Mouse (Mus musculus) adrenal gland, adult 8-10 months (tissue): ENCODE data around the gene Tyw5. TPM values are rescaled to one million over a fixed set of nuclear protein-coding genes. Genes with fewer than 3 reads are reported as not detected.

Experiments
- DNase-seq: peaks from one replicate; pipeline ENCODE4 v3.0.0; 2022
- total RNA-seq, 4 experiments: library from RNA; stranded (reverse); gene quantifications; 2 replicates each; pipeline ENCODE4 v1.2.4; 2022

The Tyw5 gene
- total RNA-seq, result 10 to 100 TPM; 17.0 to 24.4 (median 21.4) TPM

GRCm38 (mm10) chr1:57406187-57407151 is at the start of gene Tyw5, which contains the start of gene Maip1:
TSS of gene Tyw5 (minus strand) at chr1:57407101.
TSS of gene Maip1 (plus strand) at chr1:57406328.
- DNase-seq, result peak; percentile 67

DNA sequence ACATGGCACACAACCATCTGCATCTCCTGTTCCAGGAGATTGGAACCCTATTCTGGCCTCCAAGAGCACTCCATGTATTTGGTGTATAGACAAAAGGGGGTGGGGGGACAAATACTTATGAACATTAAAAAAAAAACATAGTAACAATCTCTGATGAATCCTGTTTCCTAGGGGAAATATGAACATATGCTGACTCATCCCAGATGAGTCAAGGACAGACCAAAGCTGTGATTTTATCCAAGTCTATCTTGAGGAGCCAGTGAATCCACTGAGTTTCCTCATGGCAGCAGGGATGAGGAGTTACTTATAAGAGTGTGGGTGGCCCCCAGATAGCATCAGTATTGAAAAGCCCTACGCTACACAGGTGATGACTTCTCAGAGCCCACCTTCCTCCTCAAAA is 43.3 kb upstream of the Tyw5 start:
- no peak for DNase-seq

DNA sequence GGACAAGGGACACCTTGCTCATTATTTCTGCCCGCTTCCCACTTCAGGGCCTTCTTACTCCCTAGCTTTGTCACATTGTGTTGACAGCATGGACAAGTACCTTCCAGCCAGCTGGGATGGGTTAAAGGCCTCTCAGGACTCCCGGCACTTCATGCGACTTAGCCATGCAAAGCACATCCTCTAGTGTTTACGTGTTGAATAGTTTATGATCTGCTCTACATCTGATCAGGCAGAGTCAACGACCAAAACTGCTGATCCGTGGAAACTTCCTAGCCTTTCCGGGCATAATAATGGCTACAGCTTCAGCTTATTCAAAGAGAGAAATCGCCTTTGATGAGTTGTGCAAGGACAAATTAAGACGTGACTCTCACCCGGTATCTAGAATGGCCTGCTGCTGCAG is 38.8 kb upstream of the Tyw5 start:
- DNase-seq, result no peak

- DNase-seq, result no peak
These were observed 33.9 kb upstream of the Tyw5 start for GRCm38 (mm10) chr1:57440771-57441170.

GRCm38 (mm10) chr1:57439026-57439425 is 32.1 kb upstream of the Tyw5 start:
- no peak for DNase-seq

DNA sequence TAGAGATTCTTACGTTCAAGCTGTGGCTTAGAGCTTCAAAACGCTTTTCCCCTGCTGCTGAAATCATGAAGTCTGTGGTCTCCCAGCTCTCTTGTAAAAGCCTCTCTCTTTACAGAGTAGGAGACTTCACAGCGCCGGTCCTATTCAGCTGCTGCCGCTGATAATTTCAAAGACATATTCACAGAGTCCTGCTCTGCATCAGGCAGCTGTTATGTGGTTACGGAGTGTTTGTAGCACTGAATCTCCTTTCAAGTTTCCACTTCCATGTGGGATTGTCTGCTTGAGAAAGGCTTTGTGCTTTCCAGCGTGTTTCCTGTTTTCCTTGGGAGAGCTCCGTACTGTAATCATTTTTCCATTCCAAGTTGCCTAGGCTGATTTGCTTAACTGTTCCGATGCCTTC is 30.1 kb upstream of the Tyw5 start:
- no peak for DNase-seq

DNA sequence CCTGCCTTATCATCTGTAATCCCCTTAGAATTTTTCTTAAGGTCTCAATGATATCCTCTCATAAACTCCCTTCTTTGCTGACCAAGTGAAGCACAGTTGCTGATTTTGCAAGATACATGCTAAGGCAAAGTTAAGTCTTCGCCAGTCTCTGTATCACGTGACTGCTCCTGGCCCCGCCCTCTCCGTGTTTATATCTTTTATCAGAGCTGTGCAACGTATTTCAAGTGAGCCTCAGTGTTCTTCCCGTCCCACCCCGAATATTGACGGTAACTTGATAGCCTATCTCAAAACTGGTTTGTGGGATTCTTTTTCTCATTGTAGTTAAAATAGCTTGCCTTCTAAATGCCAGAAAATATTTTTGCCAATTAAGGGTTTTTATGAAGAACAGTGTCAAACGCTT is 29.5 kb upstream of the Tyw5 start:
- DNase-seq, result no peak

- no peak for DNase-seq
These were observed 26.2 kb upstream of the Tyw5 start for GRCm38 (mm10) chr1:57433141-57433540.

GRCm38 (mm10) chr1:57429786-57430483 is 23.0 kb upstream of the Tyw5 start:
- no peak for DNase-seq

DNA sequence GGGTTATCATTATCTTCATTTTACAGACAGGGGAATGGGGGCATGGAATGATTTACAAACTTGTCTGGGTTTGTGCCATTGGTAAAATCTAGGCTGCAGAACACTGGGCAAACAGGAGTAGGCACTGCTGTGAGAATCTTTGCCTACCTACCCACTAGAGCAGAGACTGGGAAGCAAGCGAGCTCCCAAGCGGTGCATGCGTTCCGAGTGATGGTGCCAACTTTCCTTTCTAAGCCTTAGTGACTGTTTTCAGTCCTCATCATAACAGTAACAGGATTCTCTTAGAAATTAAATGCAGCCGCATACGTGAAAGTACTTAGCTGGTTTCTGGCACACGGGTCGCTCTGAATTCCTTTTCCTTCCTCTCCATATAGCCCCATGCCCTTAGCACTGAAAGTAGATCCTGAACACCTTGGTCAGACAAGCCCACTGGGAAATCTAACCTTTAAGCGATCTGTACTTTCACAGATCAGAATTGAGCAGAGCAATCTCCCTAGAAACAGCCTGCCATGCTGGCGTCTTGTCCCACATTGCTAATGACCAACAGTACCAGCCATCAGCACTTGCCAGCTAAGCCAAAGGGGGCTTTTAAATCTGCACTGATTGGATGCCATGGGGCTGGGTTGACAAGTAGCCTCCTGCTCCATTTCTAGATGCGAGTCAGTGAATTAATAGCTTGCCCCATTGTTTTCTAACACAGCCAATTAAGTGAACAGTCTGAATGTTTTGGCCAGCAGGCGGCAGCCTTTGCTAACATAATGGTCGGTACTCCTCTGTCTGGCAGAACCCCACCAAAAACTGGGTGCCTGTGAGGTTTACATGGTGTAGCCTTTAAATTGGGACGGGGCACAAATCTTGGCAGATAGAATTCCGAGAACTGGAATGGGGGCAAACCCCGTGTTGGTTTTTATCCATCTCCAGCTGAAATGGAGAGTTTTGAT is 21.7 kb upstream of the Tyw5 start:
- peak; percentile 69 for DNase-seq

DNA sequence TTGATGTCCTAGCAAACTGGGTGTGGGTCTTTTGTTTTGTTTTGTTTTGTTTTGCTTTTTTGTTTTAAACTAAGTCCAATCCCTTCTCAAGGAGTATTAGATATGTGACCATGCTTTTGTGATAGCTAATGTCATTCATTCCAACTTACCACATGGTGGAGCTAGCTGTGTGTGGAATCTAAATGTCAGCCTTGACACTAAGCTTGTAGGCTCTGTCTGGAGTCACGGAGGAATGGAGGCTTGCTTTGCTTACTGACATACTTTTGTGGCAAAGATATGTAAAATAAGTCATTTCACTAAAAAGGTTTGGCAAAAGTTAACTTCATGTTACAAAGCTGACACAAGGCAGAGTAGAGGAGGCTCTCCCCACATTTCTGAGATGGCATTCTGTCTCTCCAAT is 16.8 kb upstream of the Tyw5 start:
- no peak for DNase-seq

DNA sequence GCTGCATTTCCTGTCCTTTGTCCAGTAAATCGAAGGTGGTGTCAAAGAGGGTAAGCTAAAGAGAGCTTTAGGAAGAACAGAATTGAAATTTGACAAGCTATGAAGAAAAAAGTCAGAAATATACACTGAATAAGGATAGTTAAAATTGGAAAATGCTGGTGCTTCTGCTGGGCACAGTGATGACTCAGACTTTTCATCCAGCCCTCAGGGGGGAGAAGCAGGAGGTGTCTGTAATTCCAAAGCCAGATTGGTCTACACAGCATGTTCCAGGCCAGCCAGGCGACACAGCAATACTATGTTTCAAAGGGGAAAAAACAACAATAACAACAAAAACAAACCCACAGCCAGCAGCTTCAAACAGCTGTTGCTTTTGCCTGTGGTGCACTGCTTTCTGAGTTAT is 6.5 kb upstream of the Tyw5 start:
- DNase-seq, result no peak

GRCm38 (mm10) chr1:57408994-57409393 is 2.1 kb upstream of the Tyw5 start:
- DNase-seq, result no peak

GRCm38 (mm10) chr1:57402116-57402515 is 4.8 kb downstream of the Tyw5 start:
- DNase-seq, result no peak

GRCm38 (mm10) chr1:57400877-57401276 is 6.0 kb downstream of the Tyw5 start:
- no peak for DNase-seq

DNA sequence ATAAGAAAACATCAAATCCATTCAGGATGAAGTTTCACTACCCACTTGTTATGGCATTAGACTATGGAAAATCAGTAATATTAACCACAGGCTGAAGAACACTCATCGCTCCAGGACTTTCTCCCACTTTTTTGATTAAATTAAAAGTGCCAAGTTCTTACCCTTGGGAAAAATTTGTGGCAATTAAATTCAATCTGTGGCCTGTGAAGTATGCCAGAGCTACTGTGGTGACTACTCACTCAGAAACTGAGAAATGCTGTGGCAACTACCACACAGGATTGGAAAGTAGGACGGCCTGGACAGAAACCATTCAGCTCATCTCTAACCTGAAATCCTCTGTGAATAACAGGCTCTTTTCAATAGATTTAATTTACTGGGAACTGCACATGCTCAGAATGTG is 6.6 kb downstream of the Tyw5 start:
- DNase-seq, result no peak

DNA sequence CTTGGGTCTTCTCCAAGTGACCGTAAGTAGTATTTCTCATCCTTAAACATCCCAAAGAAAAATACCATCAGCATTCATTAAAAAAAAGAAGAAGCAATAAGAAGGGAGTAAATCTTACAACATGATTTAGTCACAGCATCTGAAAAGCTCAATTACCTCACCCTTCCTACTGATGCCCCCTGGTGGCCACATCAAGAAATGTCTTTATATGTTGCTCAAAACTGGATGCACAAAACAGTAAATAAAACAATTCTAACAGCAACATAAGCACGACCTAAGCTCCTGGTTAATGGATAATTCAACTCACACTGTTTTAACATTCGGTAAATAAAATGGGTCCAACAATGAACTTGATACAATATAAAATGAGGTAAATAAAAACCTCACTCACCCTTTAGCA is 12.8 kb downstream of the Tyw5 start:
- DNase-seq, result no peak

DNA sequence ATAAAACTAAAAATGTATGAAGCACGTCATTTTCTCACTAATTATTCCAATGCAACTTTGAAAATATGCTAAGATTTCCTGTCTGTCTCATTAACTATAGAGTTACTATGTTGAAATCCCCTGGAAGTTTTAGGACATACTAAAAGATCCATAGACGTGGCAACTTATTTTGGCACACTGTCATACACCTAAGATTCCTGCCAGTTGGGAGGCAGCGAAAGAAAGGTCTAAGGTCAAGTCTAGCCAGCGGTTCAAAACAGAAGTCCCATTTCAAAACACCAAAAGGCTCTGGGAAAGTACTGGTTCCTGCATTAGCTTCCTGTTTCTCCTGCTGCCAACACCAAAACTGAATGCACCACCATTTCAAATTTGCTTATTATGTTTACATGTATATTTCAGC is 14.5 kb downstream of the Tyw5 start:
- DNase-seq, result no peak

GRCm38 (mm10) chr1:57390993-57391790 is 15.7 kb downstream of the Tyw5 start:
- no peak for DNase-seq

DNA sequence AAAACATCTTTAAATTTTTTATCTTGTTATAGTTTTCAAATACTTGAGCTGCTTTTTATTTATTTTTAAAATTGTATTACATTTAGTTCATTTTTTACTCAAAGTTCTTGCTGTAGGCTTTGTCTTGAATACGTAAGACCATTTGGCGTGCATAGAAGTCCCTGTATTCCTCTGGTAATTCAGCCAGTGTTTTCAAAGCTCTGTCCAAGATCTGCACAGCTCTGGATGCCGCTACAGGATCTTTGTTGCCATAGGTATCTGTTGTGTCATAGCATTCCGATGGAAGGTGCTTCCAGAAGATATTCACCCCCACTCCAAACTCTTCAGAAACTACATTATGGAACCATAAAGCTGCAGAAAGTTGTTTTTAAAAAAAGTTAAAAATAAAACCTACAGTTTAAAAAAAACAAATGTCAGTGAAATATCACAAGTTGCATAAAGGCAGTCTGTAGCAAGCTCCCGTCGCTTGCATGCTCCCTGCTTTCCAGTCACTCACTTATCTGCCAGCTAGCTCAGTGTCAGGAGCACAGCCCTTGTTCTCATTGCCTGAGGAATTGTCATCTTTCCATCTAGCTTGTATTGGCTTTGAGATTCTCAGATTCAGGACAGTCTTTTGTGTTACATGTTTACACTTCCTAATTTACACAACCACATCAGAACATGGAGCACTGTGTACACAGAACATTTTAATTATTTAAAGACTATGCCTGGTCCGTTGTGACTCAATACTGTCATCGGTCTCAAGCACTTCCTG is 18.3 kb downstream of the Tyw5 start:
- DNase-seq, result no peak

GRCm38 (mm10) chr1:57387876-57388275 is 19.0 kb downstream of the Tyw5 start:
- DNase-seq, result no peak
